Mouse (Mus musculus): ENCODE measurements at regions not wholly inside any gene's neighbourhood (a gene's known extent, or its start where the extent isn't known, plus 50 kb on each side); places are given as distances from the start of the nearest gene placed in this dataset.

- no peak for ATAC-seq (ENCODE audit: extremely low read depth, insufficient number of reproducible peaks, low FRiP score, low TSS enrichment)
- no peak overlapping the region for H3K9ac ChIP-seq
- H3K4me2 ChIP-seq: no peak overlapping the region
- H3K4me3 ChIP-seq: no peak overlapping the region
- no peaks in the 10 kb centered on the region for H3K4me1 ChIP-seq
- H3K27me3 ChIP-seq (replicated peaks): no peaks in the 10 kb centered on the region
- H3K27ac ChIP-seq (replicated peaks): no peak overlapping the region
- no peaks in the 10 kb centered on the region for H3K9me3 ChIP-seq
- H3K36me3 ChIP-seq: no peaks in the 10 kb centered on the region
- WGBS: 73% methylated on average over 2 of the region's 2 CpGs
Observed at GRCm38 (mm10) chr2:9386566-9386965, 494.5 kb upstream of the 4930412O13Rik start.

DNA sequence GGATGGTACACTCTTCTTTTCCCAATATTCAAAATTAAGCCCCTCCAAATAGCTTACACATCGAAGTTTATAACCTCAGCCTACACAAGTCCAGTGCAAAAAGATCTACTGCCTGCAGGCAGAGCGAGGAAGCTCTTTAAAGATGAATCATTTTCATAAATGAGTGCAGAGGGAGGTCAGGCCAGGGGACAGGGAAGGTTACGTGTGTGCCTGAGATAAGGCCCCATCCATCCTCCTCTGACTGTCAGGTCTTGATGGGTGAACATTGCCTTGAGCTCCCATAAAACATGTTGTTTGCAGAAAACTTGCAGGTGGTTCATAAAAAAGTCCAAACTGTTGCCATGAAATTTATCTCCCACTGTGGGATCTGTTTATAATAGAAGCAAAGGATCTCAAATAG, 493.0 kb upstream of the 4930412O13Rik start:
- H3K9me3 ChIP-seq: no peaks in the 10 kb centered on the region
- H3K27ac ChIP-seq (replicated peaks): no peak overlapping the region
- no peak for ATAC-seq (ENCODE audit: extremely low read depth, insufficient number of reproducible peaks, low FRiP score, low TSS enrichment)
- 57% methylated on average over 3 of the region's 3 CpGs for WGBS
- H3K4me1 ChIP-seq: no peaks in the 10 kb centered on the region
- no peak overlapping the region for H3K9ac ChIP-seq
- no peak overlapping the region for H3K4me3 ChIP-seq
- H3K27me3 ChIP-seq (replicated peaks): no peaks in the 10 kb centered on the region
- no peaks in the 10 kb centered on the region for H3K36me3 ChIP-seq
- no peak overlapping the region for H3K4me2 ChIP-seq

DNA sequence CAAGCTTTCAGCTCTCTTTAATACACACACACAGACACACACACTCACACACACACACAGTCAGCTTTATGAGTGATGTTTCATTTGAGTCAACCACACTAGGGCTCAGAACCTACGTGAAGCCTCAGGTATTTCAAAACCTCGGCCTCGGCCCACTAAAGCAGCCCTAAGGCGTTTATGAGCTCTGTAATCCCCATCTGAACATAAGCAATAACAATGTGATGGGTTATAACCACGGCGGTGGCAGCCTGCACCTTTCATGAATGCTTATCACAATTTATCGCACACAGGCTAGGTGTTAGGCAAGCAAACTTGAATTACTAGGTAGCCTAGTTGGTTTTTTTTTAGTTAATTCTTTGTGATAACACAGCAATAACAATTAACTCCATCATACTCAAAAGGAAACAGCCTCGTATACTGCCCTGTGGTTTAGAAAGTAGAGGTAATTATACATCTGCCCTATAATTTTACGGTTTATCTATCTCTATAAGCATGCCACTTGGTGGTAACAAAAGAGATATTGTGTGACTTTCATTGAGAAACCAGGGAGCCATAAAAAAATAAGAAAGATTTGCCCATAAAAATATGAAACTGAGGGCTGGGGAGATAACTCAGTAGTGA, 485.6 kb upstream of the 4930412O13Rik start:
- no peaks in the 10 kb centered on the region for H3K9me3 ChIP-seq
- no peaks in the 10 kb centered on the region for H3K27me3 ChIP-seq (replicated peaks)
- no peak overlapping the region for H3K9ac ChIP-seq
- H3K36me3 ChIP-seq: no peaks in the 10 kb centered on the region
- no peaks in the 10 kb centered on the region for H3K4me1 ChIP-seq
- H3K4me2 ChIP-seq: no peak overlapping the region
- WGBS: 72% methylated on average over 9 of the region's 9 CpGs
- H3K27ac ChIP-seq (replicated peaks): no peak overlapping the region
- no peak overlapping the region for H3K4me3 ChIP-seq
- ATAC-seq (ENCODE audit: extremely low read depth, insufficient number of reproducible peaks, low FRiP score, low TSS enrichment): no peak

DNA sequence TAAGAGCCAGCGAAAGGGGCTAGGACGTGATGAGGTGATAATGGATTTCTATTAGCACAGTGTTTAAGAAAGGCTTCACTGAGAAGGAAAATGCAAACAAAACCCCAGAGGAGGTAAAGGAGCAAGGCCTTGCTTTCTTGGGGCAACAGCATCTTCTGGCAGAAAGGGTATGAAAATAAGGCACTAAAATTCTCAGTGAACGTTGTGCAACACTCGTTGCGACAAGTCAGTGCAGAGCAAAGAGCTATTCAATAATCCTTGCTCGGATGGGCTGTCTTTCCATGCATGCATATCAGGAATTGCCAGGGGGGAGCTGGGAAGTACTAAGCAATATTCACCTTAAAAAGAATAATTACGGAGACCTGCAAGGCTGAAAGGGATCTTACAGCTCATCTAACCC, 479.6 kb upstream of the 4930412O13Rik start:
- no peak overlapping the region for H3K9ac ChIP-seq
- H3K4me3 ChIP-seq: no peak overlapping the region
- no peaks in the 10 kb centered on the region for H3K4me1 ChIP-seq
- no peak for ATAC-seq (ENCODE audit: extremely low read depth, insufficient number of reproducible peaks, low FRiP score, low TSS enrichment)
- H3K36me3 ChIP-seq: no peaks in the 10 kb centered on the region
- 67% methylated on average over 7 of the region's 7 CpGs for WGBS
- no peaks in the 10 kb centered on the region for H3K27me3 ChIP-seq (replicated peaks)
- no peak overlapping the region for H3K4me2 ChIP-seq
- H3K27ac ChIP-seq (replicated peaks): no peak overlapping the region
- H3K9me3 ChIP-seq: no peaks in the 10 kb centered on the region

GRCm38 (mm10) chr2:9402281-9402680, 478.8 kb upstream of the 4930412O13Rik start:
- no peaks in the 10 kb centered on the region for H3K4me1 ChIP-seq
- H3K9me3 ChIP-seq: no peaks in the 10 kb centered on the region
- no peak for ATAC-seq (ENCODE audit: extremely low read depth, insufficient number of reproducible peaks, low FRiP score, low TSS enrichment)
- H3K9ac ChIP-seq: no peak overlapping the region
- 72% methylated on average over 2 of the region's 2 CpGs for WGBS
- H3K4me3 ChIP-seq: no peak overlapping the region
- no peaks in the 10 kb centered on the region for H3K36me3 ChIP-seq
- no peak overlapping the region for H3K4me2 ChIP-seq
- no peak overlapping the region for H3K27ac ChIP-seq (replicated peaks)
- H3K27me3 ChIP-seq (replicated peaks): no peaks in the 10 kb centered on the region

GRCm38 (mm10) chr2:9409075-9409474, 472.0 kb upstream of the 4930412O13Rik start:
- Histone ChIP-seq H3K27me3 (replicated peaks) (no peaks in the 10 kb centered on the region), H3K4me1 (no peaks in the 10 kb centered on the region), H3K9me3 (no peaks in the 10 kb centered on the region), H3K36me3 (no peaks in the 10 kb centered on the region), H3K9ac (no peak overlapping the region), H3K4me2 (no peak overlapping the region), H3K4me3 (no peak overlapping the region), H3K27ac (replicated peaks) (no peak overlapping the region)
- ATAC-seq (ENCODE audit: extremely low read depth, insufficient number of reproducible peaks, low FRiP score, low TSS enrichment): no peak
- 68% methylated on average over 7 of the region's 7 CpGs for WGBS

DNA sequence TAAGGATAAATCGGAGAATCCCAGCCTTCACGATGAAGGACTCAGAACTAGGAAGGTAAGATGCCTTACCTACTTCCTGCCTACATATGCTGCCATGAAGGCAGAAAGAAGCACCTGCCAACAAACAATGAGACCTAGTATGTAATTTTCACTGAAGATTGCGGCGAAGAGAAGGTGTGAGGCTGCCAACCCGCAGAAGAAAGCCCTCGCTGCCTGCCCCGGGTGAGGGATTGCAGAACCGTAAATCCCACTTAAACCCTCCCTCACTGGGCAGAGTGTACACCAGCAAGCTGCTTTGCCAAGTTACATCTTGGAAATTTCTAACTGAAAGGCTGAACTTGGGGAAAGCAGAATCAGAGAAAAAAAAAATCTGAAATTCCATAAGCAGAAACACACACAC, 458.4 kb upstream of the 4930412O13Rik start:
- WGBS: 66% methylated on average over 8 of the region's 8 CpGs
- ATAC-seq (ENCODE audit: extremely low read depth, insufficient number of reproducible peaks, low FRiP score, low TSS enrichment): no peak
- Histone ChIP-seq H3K27me3 (replicated peaks) (no peaks in the 10 kb centered on the region), H3K4me3 (no peak overlapping the region), H3K9me3 (no peaks in the 10 kb centered on the region), H3K27ac (replicated peaks) (no peak overlapping the region), H3K36me3 (no peaks in the 10 kb centered on the region), H3K4me2 (no peak overlapping the region), H3K9ac (no peak overlapping the region), H3K4me1 (no peaks in the 10 kb centered on the region)

GRCm38 (mm10) chr2:9423534-9423933, 457.5 kb upstream of the 4930412O13Rik start:
- no peak overlapping the region for H3K4me2 ChIP-seq
- H3K27ac ChIP-seq (replicated peaks): no peak overlapping the region
- H3K4me1 ChIP-seq: no peaks in the 10 kb centered on the region
- WGBS: 35% methylated on average over 7 of the region's 7 CpGs
- no peaks in the 10 kb centered on the region for H3K36me3 ChIP-seq
- no peaks in the 10 kb centered on the region for H3K27me3 ChIP-seq (replicated peaks)
- H3K4me3 ChIP-seq: no peak overlapping the region
- ATAC-seq (ENCODE audit: extremely low read depth, insufficient number of reproducible peaks, low FRiP score, low TSS enrichment): no peak
- no peak overlapping the region for H3K9ac ChIP-seq
- no peaks in the 10 kb centered on the region for H3K9me3 ChIP-seq

DNA sequence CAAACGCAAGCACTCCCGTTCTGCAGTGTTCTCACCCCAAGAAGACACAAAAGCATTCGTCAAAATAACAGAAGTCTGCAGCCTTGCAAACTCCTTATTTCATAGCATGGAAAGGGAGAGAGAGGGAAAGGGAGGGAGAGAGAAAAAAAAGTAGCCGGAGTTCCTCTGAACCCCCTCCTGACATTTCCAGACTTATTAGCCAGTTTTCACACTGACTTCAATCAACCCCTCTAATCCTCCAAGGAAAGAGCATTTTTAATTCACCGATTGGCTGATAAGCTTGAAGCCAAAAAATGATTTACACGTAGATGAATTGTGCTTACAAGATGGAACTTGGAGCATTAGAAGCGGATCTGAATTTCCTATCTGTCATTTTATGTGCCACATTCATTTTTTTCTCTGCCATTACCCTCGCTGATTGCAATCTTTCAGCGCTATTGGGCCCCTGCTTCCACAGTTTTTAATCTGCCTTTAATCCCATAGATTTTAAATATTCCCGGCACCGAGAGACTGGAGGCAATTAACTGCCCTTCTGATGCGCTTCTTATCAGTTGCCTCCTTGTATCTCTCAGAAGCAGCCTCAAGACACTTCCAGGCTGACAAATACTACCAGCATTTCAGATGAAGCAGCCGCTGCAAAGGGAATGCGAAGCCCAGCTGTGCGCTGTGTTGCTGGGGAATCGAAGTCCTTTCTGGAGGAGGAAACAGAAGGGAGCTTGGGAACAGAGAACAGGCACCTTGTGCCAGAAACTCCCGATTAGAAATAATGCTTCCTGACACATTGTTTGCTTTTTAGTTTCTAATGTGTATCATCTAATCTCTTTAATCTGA, 447.7 kb upstream of the 4930412O13Rik start:
- H3K9ac ChIP-seq: no peak overlapping the region
- WGBS: 17% methylated on average over 17 of the region's 17 CpGs
- H3K36me3 ChIP-seq: no peaks in the 10 kb centered on the region
- H3K9me3 ChIP-seq: no peaks in the 10 kb centered on the region
- H3K27ac ChIP-seq (replicated peaks): no peak overlapping the region
- no peak for ATAC-seq (ENCODE audit: extremely low read depth, insufficient number of reproducible peaks, low FRiP score, low TSS enrichment)
- peak overlapping the region; percentile 55 for H3K4me2 ChIP-seq
- H3K27me3 ChIP-seq (replicated peaks): peaks cover 11% of the 10 kb centered on the region; the same call in 1 of the 2 replicates
- H3K4me3 ChIP-seq: no peak overlapping the region
- H3K4me1 ChIP-seq: no peaks in the 10 kb centered on the region

DNA sequence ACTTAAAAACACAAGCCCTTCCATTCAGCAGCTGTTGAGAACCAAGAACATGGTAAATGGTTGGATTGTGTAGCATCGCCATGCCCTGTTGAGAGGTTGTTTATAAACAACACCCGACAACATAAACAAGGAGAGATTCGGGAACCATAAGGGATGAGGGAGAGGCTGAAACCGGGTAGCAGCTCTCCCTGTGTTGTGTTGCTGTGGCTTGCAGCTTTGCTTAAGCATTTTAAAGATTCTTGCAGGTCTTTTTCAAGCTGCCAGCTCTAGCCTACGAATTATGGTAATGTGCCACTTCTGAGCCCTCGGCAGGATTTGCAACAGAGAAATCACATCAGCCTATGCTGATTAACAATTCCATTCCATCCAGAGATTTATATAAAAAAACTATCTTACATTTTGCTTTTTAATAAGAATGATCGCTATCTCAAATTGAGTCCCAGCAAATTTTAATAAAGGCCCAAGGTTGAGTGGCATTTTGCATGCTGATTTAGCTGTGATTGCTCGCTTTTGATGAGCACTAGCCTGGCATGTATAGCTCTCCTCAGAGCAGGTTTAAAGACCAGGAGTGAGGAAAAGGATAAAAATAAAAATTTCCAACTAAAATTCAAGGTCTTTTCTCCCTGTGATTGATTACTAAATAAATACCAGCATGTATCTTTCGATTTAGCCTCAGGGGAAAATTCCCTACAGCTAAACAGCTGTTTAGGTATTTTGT, 445.7 kb upstream of the 4930412O13Rik start:
- Histone ChIP-seq H3K27me3 (replicated peaks) (peaks cover 11% of the 10 kb centered on the region; the same call in 1 of the 2 replicates), H3K4me2 (no peak overlapping the region), H3K36me3 (no peaks in the 10 kb centered on the region), H3K9ac (no peak overlapping the region), H3K9me3 (no peaks in the 10 kb centered on the region), H3K27ac (replicated peaks) (no peak overlapping the region), H3K4me1 (no peaks in the 10 kb centered on the region), H3K4me3 (no peak overlapping the region)
- 51% methylated on average over 9 of the region's 9 CpGs for WGBS
- ATAC-seq (ENCODE audit: extremely low read depth, insufficient number of reproducible peaks, low FRiP score, low TSS enrichment): no peak

DNA sequence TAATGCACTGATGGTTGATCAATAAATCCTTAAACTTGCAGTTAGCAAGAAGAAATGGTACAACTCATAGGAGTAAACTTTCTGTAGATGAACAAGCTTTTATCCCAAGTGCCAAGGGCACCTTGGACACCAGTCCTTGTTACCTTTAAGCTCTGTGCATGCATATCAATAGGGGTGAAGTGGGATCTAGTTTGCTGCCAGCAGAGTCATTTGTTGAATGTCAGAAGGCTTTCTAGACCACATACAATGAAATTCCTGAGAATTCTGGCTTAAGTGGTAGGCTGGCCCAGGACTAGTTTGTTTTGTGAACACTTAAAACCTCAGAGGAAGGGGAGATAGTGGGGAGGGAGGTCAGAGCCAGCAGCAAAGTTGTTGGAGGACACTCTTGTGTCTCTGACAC, 437.9 kb upstream of the 4930412O13Rik start:
- Histone ChIP-seq H3K4me1 (peaks cover 8% of the 10 kb centered on the region), H3K36me3 (no peaks in the 10 kb centered on the region), H3K4me3 (no peak overlapping the region), H3K4me2 (no peak overlapping the region), H3K9ac (no peak overlapping the region), H3K9me3 (no peaks in the 10 kb centered on the region), H3K27ac (replicated peaks) (no peak overlapping the region), H3K27me3 (replicated peaks) (no peaks in the 10 kb centered on the region)
- ATAC-seq (ENCODE audit: extremely low read depth, insufficient number of reproducible peaks, low FRiP score, low TSS enrichment): no peak

All from heart, embryonic 13.5 days (tissue).